Mouse (Mus musculus) right cerebral cortex, postnatal 4 days (tissue): Measurements from ENCODE around the gene Ackr1.

ENCODE experiments used
- DNase-seq: peaks from one replicate; pipeline ENCODE4 v3.0.0-alpha.2; 2022

Ackr1 gene

GRCm38 (mm10) chr1:173333312-173334253 is at the start of gene Ackr1:
Gene Ackr1 (minus strand): TSS chr1:173333750.
- no peak for DNase-seq

DNA sequence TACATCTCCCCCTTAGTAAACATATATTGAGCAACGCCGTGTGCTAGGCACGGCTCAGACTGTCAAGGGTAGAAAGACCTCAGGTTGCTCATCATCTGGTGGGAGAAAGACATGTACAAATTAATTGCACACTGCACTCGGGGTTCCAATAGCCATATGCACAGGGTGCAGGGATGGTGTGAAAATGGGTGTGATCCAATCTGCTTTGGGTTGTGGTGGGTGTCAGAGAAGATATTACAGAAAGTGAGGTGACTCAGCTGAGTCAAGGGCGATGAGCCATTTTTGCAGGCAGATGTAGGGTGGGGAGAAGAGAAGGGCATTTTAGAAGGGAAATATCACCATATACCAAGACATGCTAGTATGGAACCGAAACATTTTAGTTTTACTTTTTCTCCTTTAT is 47.9 kb upstream of the Ackr1 start:
- no peak for DNase-seq

DNA sequence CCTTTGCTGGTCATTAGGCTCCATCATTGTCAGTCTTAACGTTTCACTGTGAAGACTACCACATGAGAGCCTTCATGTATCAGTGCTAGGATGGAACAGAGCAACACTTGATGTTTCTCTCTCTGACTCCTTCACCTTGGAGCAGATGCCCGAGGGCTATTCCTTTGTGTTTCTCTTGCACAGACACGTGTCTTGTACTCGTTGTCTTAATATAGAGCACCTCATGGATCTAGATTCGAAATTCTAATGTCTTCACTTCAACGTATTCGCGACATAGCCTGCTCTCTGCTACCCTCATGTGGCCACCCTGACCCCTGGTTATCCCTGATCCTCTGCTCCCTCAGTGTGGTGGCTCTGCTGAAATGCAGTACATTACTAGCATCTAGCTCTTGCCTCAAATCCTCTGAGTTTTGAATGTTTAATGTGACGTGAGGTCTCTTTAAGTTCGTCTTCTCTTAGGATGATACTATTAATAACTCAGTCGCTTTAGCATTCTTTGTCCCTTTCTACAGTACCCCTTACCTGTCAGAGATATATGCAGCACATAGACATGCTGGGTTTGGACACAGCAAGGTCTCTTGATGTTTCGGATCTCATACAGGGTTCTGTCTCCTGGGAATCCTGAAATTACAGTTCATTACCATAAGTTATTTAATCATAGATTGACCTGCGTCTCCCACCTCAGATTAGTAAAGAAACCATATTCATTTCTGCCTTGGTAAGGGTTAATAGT is 44.0 kb upstream of the Ackr1 start:
- peak; percentile 84 for DNase-seq

DNA sequence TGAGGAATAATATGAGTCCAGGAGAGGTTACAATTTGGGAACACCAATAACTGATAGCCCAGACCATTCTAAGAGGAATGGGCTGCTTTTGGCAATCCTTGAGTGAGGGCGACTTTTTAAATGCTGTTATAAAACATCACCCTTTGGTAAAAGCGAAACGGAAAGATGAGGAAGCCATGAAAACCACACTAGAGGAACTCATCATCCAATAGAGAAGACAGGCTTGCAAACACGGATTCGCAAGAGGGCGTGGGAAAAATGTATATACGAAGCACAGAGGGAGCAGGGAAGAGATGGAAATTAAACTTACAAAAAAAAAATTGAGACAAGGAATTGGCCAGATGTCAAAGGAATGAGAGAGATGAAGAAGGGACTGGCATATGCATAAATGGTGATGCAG is 40.5 kb upstream of the Ackr1 start:
- DNase-seq: no peak

- no peak for DNase-seq
Measured at GRCm38 (mm10) chr1:173371586-173371985, 38.0 kb upstream of the Ackr1 start.

DNA sequence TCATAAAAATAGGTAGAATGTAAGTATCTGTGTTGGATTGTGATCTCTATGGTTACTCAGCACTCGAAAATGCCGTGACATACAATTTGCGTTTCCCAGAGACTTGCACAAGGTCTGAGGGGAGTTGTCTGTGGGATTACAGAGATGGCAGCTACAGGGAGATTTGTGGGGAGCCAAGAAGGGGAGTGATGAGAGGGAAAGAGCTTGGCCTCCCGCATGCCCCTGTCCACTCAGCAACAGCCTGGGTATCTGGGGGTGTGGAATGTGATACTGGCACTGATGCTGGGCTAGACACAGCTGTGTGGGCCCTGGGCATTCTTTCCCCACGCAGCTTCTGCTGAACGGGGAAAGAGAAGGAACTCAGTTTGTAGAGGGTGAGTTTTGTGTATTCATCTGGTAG is 36.9 kb upstream of the Ackr1 start:
- DNase-seq: no peak

DNA sequence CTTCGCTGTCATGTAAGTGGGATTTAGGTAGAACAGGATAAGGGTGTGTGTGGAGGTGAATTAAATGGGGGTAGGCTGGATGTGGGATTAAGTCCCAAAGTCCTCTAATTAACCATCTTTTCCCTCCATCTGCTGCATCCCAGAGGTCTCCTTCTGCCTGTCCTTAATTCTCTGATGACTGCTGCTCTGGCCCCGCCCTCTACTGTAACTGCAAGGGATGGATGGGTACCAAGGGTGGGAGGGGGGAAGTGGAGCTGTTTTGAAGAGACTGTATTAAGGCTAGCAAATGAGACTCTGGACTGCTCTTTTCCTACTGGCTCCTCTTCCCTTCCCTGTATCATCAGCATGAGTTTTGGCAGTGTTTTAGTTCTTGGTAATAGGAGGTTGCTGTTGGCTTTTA is 36.1 kb upstream of the Ackr1 start:
- DNase-seq: no peak

- peak; percentile 92 for DNase-seq
Measured at GRCm38 (mm10) chr1:173367356-173368046, 34.0 kb upstream of the Ackr1 start, which contains the start of gene Cadm3. Gene Cadm3 (minus strand): TSS chr1:173367695.

- peak; percentile 47 for DNase-seq
Measured at GRCm38 (mm10) chr1:173366701-173367355, 33.3 kb upstream of the Ackr1 start.

GRCm38 (mm10) chr1:173365970-173366409 is 32.4 kb upstream of the Ackr1 start:
- peak; percentile 49 for DNase-seq

DNA sequence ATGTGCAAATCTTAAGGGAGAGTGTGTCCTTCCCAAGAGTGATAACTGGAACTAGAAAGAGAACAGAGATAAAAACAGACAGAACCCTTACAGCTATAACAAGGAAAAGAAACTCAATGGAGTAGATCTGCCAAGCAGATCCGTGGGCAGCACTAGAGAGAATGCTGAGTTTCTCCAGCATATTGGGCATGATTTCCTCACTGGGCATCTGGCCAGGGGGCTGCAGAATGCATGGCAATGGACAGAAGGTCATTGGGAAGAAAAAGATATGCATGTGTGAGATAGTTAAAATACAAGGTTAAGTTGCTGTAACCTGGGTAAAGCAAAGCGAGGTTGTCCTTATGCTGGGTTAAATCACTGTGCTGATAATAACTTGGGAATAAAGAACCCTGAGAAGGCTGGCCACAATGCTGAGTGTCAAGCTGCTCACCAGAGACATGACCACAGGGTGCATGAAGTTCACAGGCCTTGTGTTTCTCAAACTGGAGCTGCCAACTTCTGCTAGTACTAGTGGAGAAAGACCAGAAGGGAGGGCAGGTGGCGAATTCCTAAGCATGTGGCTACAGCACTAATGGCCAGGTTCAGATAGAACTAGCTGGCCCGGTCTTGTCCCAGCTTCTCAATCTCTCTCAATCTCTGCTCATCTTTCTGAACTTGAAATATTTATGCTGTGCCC is 30.7 kb upstream of the Ackr1 start:
- peak; percentile 35 for DNase-seq

DNA sequence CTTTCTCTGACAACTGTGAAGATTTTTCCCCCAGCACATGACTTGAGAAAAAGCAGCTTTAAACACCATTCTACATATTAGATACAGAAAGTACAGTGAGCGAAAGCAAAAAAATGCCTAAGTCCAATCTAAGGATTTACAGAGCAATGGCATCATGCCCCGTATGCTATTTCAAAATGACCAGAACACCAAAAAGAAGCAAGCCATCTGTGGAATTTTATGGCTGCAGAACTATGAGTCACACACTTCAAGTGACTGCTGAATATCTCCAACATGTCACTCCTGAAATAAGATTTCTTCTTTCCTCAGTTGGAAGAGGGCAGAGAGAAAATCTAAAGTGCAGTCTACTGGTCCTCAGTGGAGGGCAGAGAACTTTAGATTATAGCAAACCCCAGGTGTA is 29.9 kb upstream of the Ackr1 start:
- no peak for DNase-seq

DNA sequence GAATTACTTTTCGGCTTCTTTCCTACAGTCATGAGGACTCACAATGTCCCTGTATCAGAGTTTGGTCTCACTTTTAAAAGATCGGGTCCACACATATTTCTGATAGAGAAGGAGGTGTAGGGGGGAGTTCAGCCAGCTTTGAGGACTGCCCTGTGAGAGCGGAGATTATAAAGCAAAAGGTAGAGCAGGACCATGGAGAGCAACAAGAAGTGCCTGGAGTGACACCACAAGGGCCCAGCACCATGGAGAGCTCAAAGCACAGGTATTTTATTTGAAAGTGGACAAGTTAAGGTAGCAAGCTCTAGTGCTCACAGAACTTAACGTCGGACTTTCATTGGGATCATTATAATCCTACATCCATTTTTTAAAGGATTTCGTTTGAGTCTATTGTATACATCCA is 28.1 kb upstream of the Ackr1 start:
- DNase-seq: no peak

DNA sequence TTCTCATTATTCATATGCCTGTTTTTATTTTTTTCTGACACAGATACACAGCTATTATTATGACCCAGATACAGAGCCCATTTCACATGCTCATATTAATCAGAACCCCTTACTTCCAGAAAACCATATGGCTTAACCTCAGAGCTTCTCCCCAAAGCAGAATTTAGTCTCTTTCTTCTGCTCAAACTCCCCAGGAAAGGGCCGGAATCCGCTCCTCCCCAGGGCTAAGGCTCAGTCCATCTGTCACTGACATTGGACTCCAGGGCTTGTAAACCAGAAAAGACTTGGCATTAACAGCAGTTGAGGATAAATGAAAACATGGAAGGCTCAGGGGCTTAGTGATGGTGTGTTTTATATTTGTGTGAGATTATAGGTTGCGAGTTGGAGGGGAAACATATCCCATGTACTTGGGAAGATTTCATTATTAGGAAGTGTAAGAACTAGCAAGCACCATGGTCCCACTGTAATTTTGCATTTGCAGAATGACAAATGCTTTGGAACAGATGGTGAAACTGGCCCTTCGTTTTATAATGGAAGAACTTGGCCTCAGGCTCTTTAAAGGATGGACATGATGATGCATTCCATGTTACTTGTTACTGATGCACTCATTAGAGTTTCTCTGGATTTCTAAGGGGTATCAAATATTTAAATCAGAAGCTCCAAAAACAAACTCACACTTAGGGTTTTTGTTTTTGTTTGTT is 26.2 kb upstream of the Ackr1 start:
- no peak for DNase-seq

- DNase-seq: no peak
Measured at GRCm38 (mm10) chr1:173357799-173358198, 24.2 kb upstream of the Ackr1 start.

- no peak for DNase-seq
Measured at GRCm38 (mm10) chr1:173356699-173357098, 23.1 kb upstream of the Ackr1 start.

GRCm38 (mm10) chr1:173355107-173355846 is 21.7 kb upstream of the Ackr1 start:
- DNase-seq: no peak

DNA sequence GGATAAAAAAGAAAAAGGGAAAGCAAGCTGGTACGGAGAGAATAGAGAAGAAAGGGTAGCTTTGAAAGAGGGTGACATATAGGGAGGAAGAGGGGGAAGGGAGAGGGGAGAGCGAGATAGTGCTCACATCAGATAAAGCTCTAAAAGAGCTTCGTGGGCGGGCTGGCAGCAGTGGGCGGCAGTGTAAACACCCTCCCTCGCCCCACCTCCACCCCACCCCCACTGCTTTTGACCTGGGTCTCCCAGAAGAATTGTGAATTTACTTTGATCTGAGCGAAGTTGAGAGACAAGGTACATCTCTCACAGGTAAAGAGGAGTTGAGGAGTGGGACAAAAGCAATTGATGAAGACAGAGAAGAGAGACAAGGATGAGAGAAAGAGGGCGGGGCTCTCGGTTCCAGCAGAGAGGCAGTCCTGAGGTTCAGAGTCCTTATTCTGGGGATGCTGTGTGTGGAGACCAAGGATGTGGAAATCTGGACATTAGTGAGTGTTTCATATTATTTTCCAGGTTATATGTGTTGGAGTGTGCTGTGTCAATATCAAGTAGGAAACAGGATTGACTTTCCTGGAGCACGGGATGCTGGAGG is 16.9 kb upstream of the Ackr1 start, which contains the start of gene Aim2:
TSS of gene Aim2 (plus strand) at position 508 of the 586 bp plus-strand sequence.
- DNase-seq: no peak

- no peak for DNase-seq
Measured at GRCm38 (mm10) chr1:173349946-173350345, 16.4 kb upstream of the Ackr1 start.

DNA sequence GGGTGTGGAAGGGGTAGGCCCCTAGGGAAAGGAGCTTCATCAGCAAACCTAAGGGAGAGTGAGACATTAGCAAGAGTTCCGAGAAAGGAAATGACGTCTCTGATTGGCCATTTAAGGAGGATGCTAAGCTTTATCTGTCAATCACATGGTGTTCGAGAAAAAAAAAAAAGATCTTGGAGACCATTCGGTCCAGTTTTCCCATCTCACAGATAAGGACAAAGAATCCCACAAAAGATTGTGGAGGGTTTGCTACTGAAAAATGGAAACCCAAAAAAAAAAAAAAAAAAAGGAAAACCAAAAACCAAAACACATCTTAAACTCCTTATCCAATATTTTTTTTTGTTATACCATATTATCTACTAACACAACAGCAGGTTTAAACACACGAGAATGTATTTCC is 15.6 kb upstream of the Ackr1 start:
- no peak for DNase-seq
